Mouse (Mus musculus): ENCODE data around the gene Unc45b.

- no peak for TF ChIP-seq CTCF (IDR thresholded peaks at IDR 0.05; ENCODE audit: extremely low read depth, insufficient read length, insufficient replicate concordance, low read depth, low read length)
- no peak for TF ChIP-seq POLR2A (IDR thresholded peaks at IDR 0.05; ENCODE audit: low read depth, low read length)
These were observed 40.6 kb downstream of the Unc45b start, which contains the start of gene Slfn5 for GRCm38 (mm10) chr11:82950736-82951481.

Data from small intestine, adult 2 months (tissue).